Mouse (Mus musculus) neural tube, embryonic 13.5 days (tissue): ENCODE data around the gene Aldh4a1. TPM values are rescaled to one million over a fixed set of nuclear protein-coding genes. Genes with fewer than 3 reads are reported as not detected.

Experiments
- ATAC-seq: fragments of 200-750 bp; cut with Nextera tagmentation; 2 replicates; pipeline ENCODE4 v1.8.0; 2017; ENCODE audit warnings: low read depth, mild to moderate bottlenecking, moderate TSS enrichment, moderate library complexity
- H3K27ac ChIP-seq: fragments of 300-500 bp; sonication (generic); replicated peaks from 2 replicates; pipeline ENCODE4 v1.5.1; 2015; ENCODE audit warnings: moderate library complexity, mild to moderate bottlenecking, inconsistent platforms
- H3K27me3 ChIP-seq: fragments of 300-500 bp; sonication (generic); 2 replicates; pipeline ENCODE4 v1.6.1; 2015; ENCODE audit warnings: mild to moderate bottlenecking, inconsistent platforms
- H3K36me3 ChIP-seq: fragments of 300-500 bp; sonication (generic); 2 replicates; pipeline ENCODE4 v1.6.1; 2015; ENCODE audit warnings: mild to moderate bottlenecking, inconsistent platforms
- H3K4me1 ChIP-seq: fragments of 300-500 bp; sonication (generic); replicated peaks from 2 replicates; pipeline ENCODE4 v1.6.1; 2015; ENCODE audit warnings: inconsistent platforms
- H3K4me2 ChIP-seq: fragments of 300-500 bp; sonication (generic); 2 replicates; pipeline ENCODE4 v1.6.1; 2015; ENCODE audit warnings: inconsistent platforms, mild to moderate bottlenecking, moderate library complexity
- H3K4me3 ChIP-seq: fragments of 300-500 bp; sonication (generic); 2 replicates; pipeline ENCODE4 v1.5.1; 2015; ENCODE audit warnings: mild to moderate bottlenecking, inconsistent platforms
- H3K9ac ChIP-seq: fragments of 300-500 bp; sonication (generic); 2 replicates; pipeline ENCODE4 v1.6.1; 2015; ENCODE audit warnings: moderate library complexity, mild to moderate bottlenecking, inconsistent platforms
- H3K9me3 ChIP-seq: fragments of 300-500 bp; sonication (generic); 2 replicates; pipeline ENCODE4 v1.6.1; 2016; ENCODE audit warnings: inconsistent platforms
- WGBS: fragments of 180-500 bp; shearing (Covaris S2); methylation state at CpG from one replicate; pipeline ENCODE4 v1.1.7; 2015; 5-methylcytosine and 5-hydroxymethylcytosine counted together
- microRNA-seq: library from miRNA; unstranded; fragments of <30 nt; microRNA quantifications from one replicate; pipeline ENCODE4, GENCODE M21; 2016
- polyA plus RNA-seq: library from polyadenylated mRNA; unstranded; fragments of >200 nt; fragmentation: Nextera tagmentation; extraction: Ambion mirVana; gene quantifications from 2 replicates; pipeline ENCODE4 v1.2.1, GENCODE M21; 2015

Gene Aldh4a1
- polyA plus RNA-seq, 1 experiment from 2014 or later, result 23.6 TPM

- no peak overlapping the region for H3K27ac ChIP-seq
- no peak for ATAC-seq
- 64% methylated on average over 5 of the region's 5 CpGs for WGBS
Observed at GRCm38 (mm10) chr4:139693315-139693714, 70.6 kb downstream of the Aldh4a1 start.

GRCm38 (mm10) chr4:139697755-139698154 is 75.1 kb downstream of the Aldh4a1 start:
- Histone ChIP-seq H3K27me3 (no peaks in the 10 kb centered on the region; the same call in 1 of the 2 replicates), H3K27ac (no peak overlapping the region), H3K4me3 (no peak overlapping the region), H3K4me1 (peaks cover 10% of the 10 kb centered on the region), H3K9me3 (no peaks in the 10 kb centered on the region), H3K9ac (no peak overlapping the region), H3K4me2 (no peak overlapping the region), H3K36me3 (no peaks in the 10 kb centered on the region)
- no peak for ATAC-seq
- 1% methylated on average over 9 of the region's 9 CpGs for WGBS

More at GRCm38 (mm10) chr4:139693315-139693714, 70.6 kb downstream of the Aldh4a1 start:
- Histone ChIP-seq H3K9me3 (no peaks in the 10 kb centered on the region), H3K4me3 (no peak overlapping the region), H3K9ac (no peak overlapping the region), H3K4me2 (no peak overlapping the region), H3K4me1 (peaks cover 16% of the 10 kb centered on the region), H3K27me3 (no peaks in the 10 kb centered on the region; the same call in 1 of the 2 replicates), H3K36me3 (no peaks in the 10 kb centered on the region)

- ATAC-seq, result no peak
- Histone ChIP-seq H3K9me3 (no peaks in the 10 kb centered on the region), H3K27ac (no peak overlapping the region), H3K4me3 (no peak overlapping the region), H3K27me3 (no peaks in the 10 kb centered on the region; the same call in 1 of the 2 replicates), H3K36me3 (no peaks in the 10 kb centered on the region), H3K4me1 (peaks cover 10% of the 10 kb centered on the region), H3K9ac (no peak overlapping the region), H3K4me2 (no peak overlapping the region)
- WGBS, result 57% methylated on average over 8 of the region's 8 CpGs
Observed at GRCm38 (mm10) chr4:139698602-139699001, 75.9 kb downstream of the Aldh4a1 start.

Small RNAs within 50 kb of the gene (microRNA-seq; reads per million reads assigned to microRNA genes)
- not detected for gene Gm25571
- not detected for gene Mir7020

Other genes with a start within 250 kb of the Aldh4a1 start
- 4.6 and 5.3 TPM in 2 replicates for gene Iffo2, start 92.3 kb upstream of the Aldh4a1 start, polyA plus RNA-seq
- not detected in 2 replicates for gene Gm21969, start 19.7 kb upstream of the Aldh4a1 start, polyA plus RNA-seq
- not detected in 2 replicates for gene Tas1r2, start 30.7 kb downstream of the Aldh4a1 start, polyA plus RNA-seq
- 0.50 and 0.70 TPM in 2 replicates for gene Pax7, start 210.7 kb downstream of the Aldh4a1 start, polyA plus RNA-seq